Mouse (Mus musculus) thymus, adult 2 months (tissue): Measurements from ENCODE around the gene Apol10a. TPM values are rescaled to one million over a fixed set of nuclear protein-coding genes. Genes with fewer than 3 reads are reported as not detected.
"Not testable (repeated sequence)": the region's sequence is repeated elsewhere in the genome, so short reads cannot be mapped to it uniquely, and the experiment has no call there.

ENCODE experiments used
- DNase-seq: peaks from one replicate; pipeline ENCODE4 v3.0.0; 2021
- H3K27ac ChIP-seq: fragments of 200-500 bp; 2 replicates; pipeline ENCODE4 v1.5.1; 2012; ENCODE audit warnings: low read length, control low read depth; ENCODE audit not compliant: control insufficient read depth, insufficient read depth
- H3K27me3 ChIP-seq: fragments of 200-500 bp; 2 replicates; pipeline ENCODE4 v1.6.1; 2012; ENCODE audit warnings: mild to moderate bottlenecking, low read length, moderate library complexity, mixed read lengths; ENCODE audit not compliant: control insufficient read depth, insufficient read depth
- H3K36me3 ChIP-seq: fragments of 200-500 bp; 2 replicates; pipeline ENCODE4 v1.6.1; 2012; ENCODE audit warnings: mild to moderate bottlenecking, low read length, moderate library complexity; ENCODE audit not compliant: control insufficient read depth, insufficient read depth
- H3K4me1 ChIP-seq: fragments of 200-500 bp; replicated peaks from 2 replicates; pipeline ENCODE4 v1.6.1; 2012; ENCODE audit warnings: low read length; ENCODE audit not compliant: control insufficient read depth, insufficient read depth
- H3K4me3 ChIP-seq: fragments of 200-500 bp; 2 replicates; pipeline ENCODE4 v1.5.1; 2012; ENCODE audit warnings: mild to moderate bottlenecking, low read length, control low read depth, moderate library complexity; ENCODE audit not compliant: control insufficient read depth, insufficient read depth
- CTCF ChIP-seq: fragments of 200-500 bp; IDR thresholded peaks from 2 replicates; pipeline ENCODE4 v1.5.1; 2012; ENCODE audit warnings: mild to moderate bottlenecking, control low read depth, low read length, moderate library complexity, borderline replicate concordance; ENCODE audit not compliant: control insufficient read depth, poor library complexity, insufficient read depth; ENCODE audit errors: extremely low read depth
- POLR2A ChIP-seq: fragments of 200-500 bp; IDR thresholded peaks from 2 replicates; pipeline ENCODE4 v1.6.1; 2012; ENCODE audit warnings: mild to moderate bottlenecking, low read length, control low read depth, moderate library complexity; ENCODE audit not compliant: control insufficient read depth, poor library complexity, insufficient read depth; ENCODE audit errors: extremely low read depth
- WGBS: fragments of 180-500 bp; shearing (Covaris S2); methylation state at CpG from one replicate; pipeline ENCODE4 v1.1.7; 2018; 5-methylcytosine and 5-hydroxymethylcytosine counted together
- polyA plus RNA-seq: library from polyadenylated mRNA; depleted of rRNA; stranded (reverse); fragments of >200 nt; gene quantifications from 2 replicates; pipeline ENCODE4 v1.2.3, GENCODE M21; 2012

The Apol10a gene
- polyA plus RNA-seq, 1 experiment = not detected

GRCm38 (mm10) chr15:77482140-77482794 is 5.4 kb downstream of the Apol10a start:
- H3K27ac ChIP-seq = no peak overlapping the region
- no peaks in the 10 kb centered on the region for H3K27me3 ChIP-seq
- TF ChIP-seq CTCF = no peak
- no peak for TF ChIP-seq POLR2A
- H3K4me3 ChIP-seq = no peak overlapping the region
- DNase-seq = no peak
- 68% methylated on average over 4 of the region's 4 CpGs for WGBS
- H3K36me3 ChIP-seq = no peaks in the 10 kb centered on the region
- no peaks in the 10 kb centered on the region for H3K4me1 ChIP-seq

GRCm38 (mm10) chr15:77493181-77493580 is 16.3 kb downstream of the Apol10a start:
- no CpG with 5 or more reads among the region's 1 CpGs for WGBS
- H3K4me1 ChIP-seq, H3K4me3 ChIP-seq, H3K27ac ChIP-seq, DNase-seq, H3K27me3 ChIP-seq, H3K36me3 ChIP-seq: not testable (repeated sequence)

- H3K27me3 ChIP-seq, H3K36me3 ChIP-seq, H3K4me3 ChIP-seq, H3K4me1 ChIP-seq, H3K27ac ChIP-seq, DNase-seq: not testable (repeated sequence)
- 12% methylated on average over 1 of the region's 1 CpGs for WGBS
These were observed 17.8 kb downstream of the Apol10a start for GRCm38 (mm10) chr15:77494694-77495093.

- not testable (repeated sequence) for H3K27me3 ChIP-seq, DNase-seq, H3K27ac ChIP-seq, H3K36me3 ChIP-seq, H3K4me1 ChIP-seq, H3K4me3 ChIP-seq
These were observed 31.1 kb downstream of the Apol10a start, which contains the start of gene Apol11a for GRCm38 (mm10) chr15:77507966-77508365. Apol11a (plus strand) TSS chr15:77508271.

- not testable (repeated sequence) for DNase-seq, H3K4me3 ChIP-seq, H3K27me3 ChIP-seq, H3K27ac ChIP-seq, H3K4me1 ChIP-seq, H3K36me3 ChIP-seq
- WGBS = 74% methylated on average over 4 of the region's 4 CpGs
These were observed 43.7 kb downstream of the Apol10a start for GRCm38 (mm10) chr15:77520596-77520995.

- H3K27me3 ChIP-seq, H3K36me3 ChIP-seq, H3K4me1 ChIP-seq, H3K27ac ChIP-seq, H3K4me3 ChIP-seq: not testable (repeated sequence)
- peak; percentile 52 for DNase-seq
- peak; percentile 35; the same call in 1 of the 2 replicates for TF ChIP-seq CTCF
- 20% methylated on average over 6 of the region's 6 CpGs for WGBS
These were observed 46.5 kb downstream of the Apol10a start for GRCm38 (mm10) chr15:77523186-77523843.

GRCm38 (mm10) chr15:77533216-77533615 is 56.4 kb downstream of the Apol10a start, which contains the start of gene Apol7c:
Apol7c (minus strand) TSS chr15:77533316.
- no peak within 1 kb of the TSS for H3K27ac ChIP-seq

GRCm38 (mm10) chr15:77539221-77539620 is 62.4 kb downstream of the Apol10a start:
- H3K27ac ChIP-seq, H3K27me3 ChIP-seq, H3K4me3 ChIP-seq, DNase-seq, H3K36me3 ChIP-seq, H3K4me1 ChIP-seq: not testable (repeated sequence)
- WGBS = 51% methylated on average over 1 of the region's 1 CpGs

More at GRCm38 (mm10) chr15:77533216-77533615, 56.4 kb downstream of the Apol10a start, which contains the start of gene Apol7c:
- Histone ChIP-seq H3K4me1 (no peaks in the 10 kb centered on the region), H3K4me3 (no peak within 1 kb of the TSS), H3K27me3 (no peaks in the 10 kb centered on the region), H3K36me3 (no peaks in the 10 kb centered on the region)
- TF ChIP-seq POLR2A = no peak
- no peak for TF ChIP-seq CTCF
- DNase-seq = no peak
